Mouse (Mus musculus): Measurements from ENCODE around the gene Zbtb3. TPM values are rescaled to one million over a fixed set of nuclear protein-coding genes. Genes with fewer than 3 reads are reported as not detected.
A peak's percentile ranks its signal among the peaks of the same experiment; 100 is the strongest.
"Not testable (repeated sequence)": the region's sequence is repeated elsewhere in the genome, so short reads cannot be mapped to it uniquely, and the experiment has no call there.

Gene Zbtb3
- total RNA-seq, 2 experiments from 2014 or later = 4.9 to 6.3 TPM

GRCm38 (mm10) chr19:8798264-8798946 lies 4.0 kb upstream of the Zbtb3 start, which contains the start of gene Polr2g:
Gene Polr2g, minus strand, starts transcription at chr19:8798577.
- intact Hi-C loops (cut with DNase I) = no loop called here
- peak; percentile 86 to 89 for DNase-seq (ENCODE audit: low spot score in 2 of 2)

- no peak for DNase-seq (ENCODE audit: low spot score in 2 of 2)
- intact Hi-C loops (cut with DNase I) = no loop called here
Measured at GRCm38 (mm10) chr19:8798947-8799315, 3.4 kb upstream of the Zbtb3 start.

GRCm38 (mm10) chr19:8803204-8803780 lies 937 bp downstream of the Zbtb3 start:
- DNase-seq (ENCODE audit: low spot score in 2 of 2) = no peak
- intact Hi-C loops (cut with DNase I) = no loop called here

- intact Hi-C loops (cut with DNase I) = no loop called here
- DNase-seq (ENCODE audit: low spot score in 2 of 2) = no peak
Measured at GRCm38 (mm10) chr19:8803879-8804660, 1.7 kb downstream of the Zbtb3 start.

- DNase-seq (ENCODE audit: low spot score in 2 of 2) = no peak
- intact Hi-C loops (cut with DNase I) = no loop called here
Measured at GRCm38 (mm10) chr19:8806810-8807209, 4.5 kb downstream of the Zbtb3 start.

- intact Hi-C loops (cut with DNase I) = no loop called here
- DNase-seq (ENCODE audit: low spot score in 2 of 2) = no peak
Measured at GRCm38 (mm10) chr19:8815812-8816211, 13.5 kb downstream of the Zbtb3 start.

GRCm38 (mm10) chr19:8817001-8817400 lies 14.6 kb downstream of the Zbtb3 start:
- DNase-seq (ENCODE audit: low spot score in 2 of 2) = no peak
- intact Hi-C loops (cut with DNase I) = no loop called here

- DNase-seq (ENCODE audit: low spot score in 2 of 2) = no peak
- intact Hi-C loops (cut with DNase I) = no loop called here
Measured at GRCm38 (mm10) chr19:8818301-8818798, 16.0 kb downstream of the Zbtb3 start.

GRCm38 (mm10) chr19:8818801-8819595 lies 16.6 kb downstream of the Zbtb3 start, which contains the start of gene Ttc9c:
Gene Ttc9c, minus strand, starts transcription at chr19:8819333.
- intact Hi-C loops (cut with DNase I) = no loop called here
- peak; percentile 96 for DNase-seq (ENCODE audit: low spot score in 2 of 2)

GRCm38 (mm10) chr19:8819596-8820423 lies 17.5 kb downstream of the Zbtb3 start, which contains the start of gene Hnrnpul2:
Gene Hnrnpul2, plus strand, starts transcription at chr19:8820010.
- peak; percentile 99 for DNase-seq (ENCODE audit: low spot score in 2 of 2)
- intact Hi-C loops (cut with DNase I) = loop anchor here (2.0 to 5.0 kb wide), 2 partner anchors 19 to 48 kb away; partner anchors contain the start of genes Gng3, Tmem179b and Tmem223

- DNase-seq (ENCODE audit: low spot score in 2 of 2) = no peak
- intact Hi-C loops (cut with DNase I) = loop anchor here (2.0 to 5.0 kb wide), 2 partner anchors 18 to 48 kb away; partner anchors contain the start of genes Gng3, Tmem179b and Tmem223
Measured at GRCm38 (mm10) chr19:8820424-8820956, 18.1 kb downstream of the Zbtb3 start.

GRCm38 (mm10) chr19:8821146-8821545 lies 18.8 kb downstream of the Zbtb3 start:
- intact Hi-C loops (cut with DNase I) = loop anchor here (2.0 to 5.0 kb wide), 2 partner anchors 18 to 49 kb away; partner anchors contain the start of genes Gng3, Tmem179b and Tmem223
- DNase-seq (ENCODE audit: low spot score in 2 of 2) = no peak

- intact Hi-C loops (cut with DNase I) = loop anchor here (5.0 kb wide), 1 partner anchor 50 kb away; the partner anchor contains the start of genes Tmem179b and Tmem223
- DNase-seq (ENCODE audit: low spot score in 2 of 2) = no peak
Measured at GRCm38 (mm10) chr19:8822696-8823095, 20.3 kb downstream of the Zbtb3 start.

GRCm38 (mm10) chr19:8829660-8830059 lies 27.3 kb downstream of the Zbtb3 start, which contains the start of gene AC129217.1:
Gene AC129217.1, plus strand, starts transcription at chr19:8829773.
- no peak for DNase-seq (ENCODE audit: low spot score in 2 of 2)
- intact Hi-C loops (cut with DNase I) = no loop called here

GRCm38 (mm10) chr19:8830664-8831063 lies 28.3 kb downstream of the Zbtb3 start:
- intact Hi-C loops (cut with DNase I) = no loop called here
- no peak for DNase-seq (ENCODE audit: low spot score in 2 of 2)

- intact Hi-C loops (cut with DNase I) = no loop called here
- no peak for DNase-seq (ENCODE audit: low spot score in 2 of 2)
Measured at GRCm38 (mm10) chr19:8831262-8831661, 28.9 kb downstream of the Zbtb3 start.

GRCm38 (mm10) chr19:8832971-8833370 lies 30.6 kb downstream of the Zbtb3 start:
- intact Hi-C loops (cut with DNase I) = no loop called here
- DNase-seq (ENCODE audit: low spot score in 2 of 2) = no peak

GRCm38 (mm10) chr19:8836327-8836726 lies 34.0 kb downstream of the Zbtb3 start:
- not testable (repeated sequence) for DNase-seq (ENCODE audit: low spot score in 2 of 2)
- intact Hi-C loops (cut with DNase I) = loop anchor here (5.0 kb wide), 1 partner anchor 116 kb away; the partner anchor contains the start of gene Tut1

Measured in left cerebral cortex, postnatal 36 days (tissue).